Mouse (Mus musculus): ENCODE measurements at regions not wholly inside any gene's neighbourhood (a gene's known extent, or its start where the extent isn't known, plus 50 kb on each side); places are given as distances from the start of the nearest gene placed in this dataset.

GRCm38 (mm10) chr17:45291052-45291451 is 142.5 kb downstream of the Cdc5l start:
- no peak for DNase-seq (ENCODE audit: low read depth)

- DNase-seq (ENCODE audit: low read depth): no peak
These were observed 147.8 kb downstream of the Cdc5l start for GRCm38 (mm10) chr17:45285621-45286189.

- DNase-seq (ENCODE audit: low read depth): no peak
These were observed 152.0 kb downstream of the Cdc5l start for GRCm38 (mm10) chr17:45281554-45281953.

GRCm38 (mm10) chr17:45279811-45280205 is 153.7 kb downstream of the Cdc5l start:
- DNase-seq (ENCODE audit: low read depth): no peak

GRCm38 (mm10) chr17:45279075-45279810 is 154.3 kb downstream of the Cdc5l start:
- no peak for DNase-seq (ENCODE audit: low read depth)

GRCm38 (mm10) chr17:45277516-45277915 is 156.0 kb downstream of the Cdc5l start:
- no peak for DNase-seq (ENCODE audit: low read depth)

- DNase-seq (ENCODE audit: low read depth): no peak
These were observed 156.7 kb downstream of the Cdc5l start for GRCm38 (mm10) chr17:45276686-45277405.

- peak; percentile 68 for DNase-seq (ENCODE audit: low read depth)
These were observed 158.6 kb downstream of the Cdc5l start for GRCm38 (mm10) chr17:45274894-45275293.

- DNase-seq (ENCODE audit: low read depth): no peak
These were observed 166.8 kb downstream of the Cdc5l start for GRCm38 (mm10) chr17:45266776-45267175.

GRCm38 (mm10) chr17:45265587-45265986 is 167.9 kb downstream of the Cdc5l start:
- DNase-seq (ENCODE audit: low read depth): no peak

- DNase-seq (ENCODE audit: low read depth): peak; percentile 20
These were observed 169.1 kb downstream of the Cdc5l start for GRCm38 (mm10) chr17:45264434-45264833.

GRCm38 (mm10) chr17:45260421-45260820 is 173.1 kb downstream of the Cdc5l start:
- DNase-seq (ENCODE audit: low read depth): peak; percentile 48

GRCm38 (mm10) chr17:45258007-45258406 is 175.5 kb downstream of the Cdc5l start:
- DNase-seq (ENCODE audit: low read depth): no peak

- DNase-seq (ENCODE audit: low read depth): no peak
These were observed 180.8 kb downstream of the Cdc5l start for GRCm38 (mm10) chr17:45252593-45253230.

GRCm38 (mm10) chr17:45251034-45251730 is 182.4 kb downstream of the Cdc5l start:
- peak; percentile 80 for DNase-seq (ENCODE audit: low read depth)

GRCm38 (mm10) chr17:45250450-45250849 is 183.1 kb downstream of the Cdc5l start:
- no peak for DNase-seq (ENCODE audit: low read depth)

GRCm38 (mm10) chr17:45247142-45248137 is 186.1 kb downstream of the Cdc5l start:
- DNase-seq (ENCODE audit: low read depth): no peak

GRCm38 (mm10) chr17:45244870-45245269 is 188.7 kb downstream of the Cdc5l start:
- DNase-seq (ENCODE audit: low read depth): no peak

GRCm38 (mm10) chr17:45243103-45243502 is 190.4 kb downstream of the Cdc5l start:
- no peak for DNase-seq (ENCODE audit: low read depth)

- DNase-seq (ENCODE audit: low read depth): no peak
These were observed 191.5 kb downstream of the Cdc5l start for GRCm38 (mm10) chr17:45242076-45242475.
